Mouse (Mus musculus) testis, adult 2 months (tissue): Measurements from ENCODE around the gene Stk38.

ENCODE experiments used
- CTCF ChIP-seq: fragments of 200-500 bp; IDR thresholded peaks from 2 replicates; pipeline ENCODE4 v1.5.1; 2012; ENCODE audit warnings: low read depth, mild to moderate bottlenecking, inconsistent platforms, low read length, moderate library complexity; ENCODE audit not compliant: control insufficient read depth, insufficient read depth, insufficient replicate concordance
- POLR2A ChIP-seq: fragments of 200-500 bp; IDR thresholded peaks from 2 replicates; pipeline ENCODE4 v1.6.1; 2012; ENCODE audit warnings: low read depth, mild to moderate bottlenecking, inconsistent platforms, low read length, moderate library complexity; ENCODE audit not compliant: control insufficient read depth

DNA sequence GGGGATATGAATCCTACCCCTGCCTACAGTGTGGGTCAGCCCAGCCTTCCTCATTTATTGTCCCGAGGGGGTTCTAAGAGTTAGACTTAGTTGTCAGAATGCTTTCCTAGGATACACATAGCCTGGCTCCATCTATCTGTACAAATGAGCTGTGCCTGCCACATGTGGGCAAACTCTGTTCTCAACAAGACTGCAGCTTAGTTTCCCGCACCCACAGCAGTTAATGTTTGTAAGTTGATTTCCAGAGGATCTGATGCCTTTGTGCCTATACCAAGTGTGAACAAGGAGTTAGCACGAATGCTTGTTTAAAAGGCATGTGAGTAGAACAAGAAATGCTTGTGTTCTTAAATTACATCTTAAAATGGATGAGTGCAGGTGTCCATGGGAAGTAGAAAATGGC, 35.8 kb upstream of the Stk38 start:
- TF ChIP-seq CTCF (no peak), POLR2A (no peak)
